Mouse (Mus musculus) bone marrow, adult 2 months (tissue): ENCODE measurements around the gene Kbtbd8.

Source experiments
- CTCF ChIP-seq: fragments of 200-500 bp; IDR thresholded peaks from 2 replicates; pipeline ENCODE4 v1.5.1; 2011; ENCODE audit warnings: low read length, control low read depth; ENCODE audit not compliant: control insufficient read depth, insufficient read depth
- POLR2A ChIP-seq: fragments of 200-500 bp; IDR thresholded peaks from 2 replicates; pipeline ENCODE4 v1.6.1; 2011; ENCODE audit warnings: low read depth, mild to moderate bottlenecking, control low read depth, low read length, borderline replicate concordance; ENCODE audit not compliant: control insufficient read depth

GRCm38 (mm10) chr6:95069753-95070152 lies 47.3 kb upstream of the Kbtbd8 start:
- TF ChIP-seq POLR2A = no peak
- no peak for TF ChIP-seq CTCF
